15 mouse cellular contexts compared by ENCODE assay signal in the genomic region with DNA sequence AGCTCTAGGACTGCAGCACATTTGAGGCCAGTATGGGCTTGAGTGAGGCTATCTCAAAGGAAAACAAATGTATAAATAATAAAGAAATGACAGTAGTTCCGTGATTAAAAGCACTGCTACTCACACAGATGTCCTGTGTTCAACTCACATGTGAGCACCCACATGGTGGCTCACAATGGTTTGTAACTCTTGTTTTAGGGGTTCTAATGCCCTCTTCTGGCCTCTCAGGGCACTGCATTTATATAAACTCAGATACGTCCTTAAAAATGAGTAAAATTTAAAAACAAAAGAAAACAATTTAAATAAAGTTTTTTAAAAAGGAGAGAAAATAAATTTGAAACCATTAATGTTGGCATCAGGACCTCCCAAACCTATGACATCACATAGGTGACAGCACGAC.
A peak's percentile ranks its signal among the peaks of the same experiment; 100 is the strongest.
DNase-seq lines count a peak whose midpoint lies in the region; ATAC-seq and TF ChIP-seq lines count a peak whose summit lies in the region.
"Had no signal": no experiment of that assay in that cellular context is flagged by ENCODE, and none has a peak within 500 bp of the region (broad histone marks: within the 10 kb centered on the region; RNA-seq: fewer than 3 reads in every experiment).

No protein-coding gene starts in this region.

- no peaks in the 10 kb centered on the region for H3K9me3 ChIP-seq in heart, embryonic 11.5 days (replicated peaks; ENCODE audit: control insufficient read depth, low read length)
- H3K9me3 ChIP-seq: embryonic facial prominence, embryonic 15.5 days; forebrain, embryonic 10.5 days; limb, embryonic 13.5 days had no signal

- ATAC-seq in heart, embryonic 11.5 days (replicated peaks; ENCODE audit: insufficient number of reproducible peaks, low FRiP score, low TSS enrichment), result no peak
- peak; percentile 67; the same call in 1 of the 2 replicates for ATAC-seq in granulocyte monocyte progenitor cell, adult 5-6 weeks (replicated peaks; ENCODE audit: poor library complexity, severe bottlenecking)
- ATAC-seq: Patski had no signal

- no peaks in the 10 kb centered on the region for H3K27me3 ChIP-seq in heart, adult 2 months (ENCODE audit: control insufficient read depth, insufficient read depth, low read length)
- H3K27me3 ChIP-seq in heart, embryonic 11.5 days (ENCODE audit: control insufficient read depth, insufficient read depth, low read length), result no peaks in the 10 kb centered on the region
- no peaks in the 10 kb centered on the region for H3K27me3 ChIP-seq in liver, adult 2 months (ENCODE audit: control insufficient read depth, insufficient read depth, low read length)
- H3K27me3 ChIP-seq: embryonic facial prominence, embryonic 15.5 days; limb, embryonic 13.5 days; megakaryocyte, embryonic 14.5 days; Patski had no signal

- WGBS in heart, adult 2 months, result 51% methylated on average over 3 of the region's 3 CpGs
- 63% methylated on average over 3 of the region's 3 CpGs for WGBS in heart, embryonic 11.5 days (ENCODE audit: insufficient replicate concordance)
- 64% methylated on average over 3 of the region's 3 CpGs for WGBS in liver, adult 2 months

- H3K9ac ChIP-seq in heart, adult 2 months (ENCODE audit: low read depth, low read length), result no peak overlapping the region
- no peak overlapping the region for H3K9ac ChIP-seq in heart, embryonic 11.5 days (ENCODE audit: low read depth, low read length)
- no peak overlapping the region for H3K9ac ChIP-seq in liver, adult 2 months (ENCODE audit: low read depth, low read length)
- H3K9ac ChIP-seq: embryonic facial prominence, embryonic 15.5 days; limb, embryonic 13.5 days had no signal

- no peak for TF ChIP-seq EP300 in heart, adult 2 months (IDR thresholded peaks at IDR 0.05; ENCODE audit: insufficient read depth, low read depth, low read length)

- no peak overlapping the region for H3K4me3 ChIP-seq in heart, adult 2 months
- H3K4me3 ChIP-seq in heart, embryonic 11.5 days (ENCODE audit: low read depth, low read length), result no peak overlapping the region
- no peak overlapping the region for H3K4me3 ChIP-seq in liver, adult 2 months (ENCODE audit: insufficient read depth, low read depth, low read length)
- H3K4me3 ChIP-seq: embryonic facial prominence, embryonic 15.5 days; forebrain, embryonic 10.5 days; limb, embryonic 13.5 days; megakaryocyte, embryonic 14.5 days had no signal

- H3K27ac ChIP-seq in heart, adult 2 months, result no peak overlapping the region
- H3K27ac ChIP-seq in heart, embryonic 11.5 days (ENCODE audit: low read depth, low read length), result no peak overlapping the region
- no peak overlapping the region for H3K27ac ChIP-seq in liver, adult 2 months (replicated peaks; ENCODE audit: insufficient read depth, low read depth, low read length)
- H3K27ac ChIP-seq: embryonic facial prominence, embryonic 15.5 days; forebrain, embryonic 10.5 days; limb, embryonic 13.5 days had no signal

- H3K79me2 ChIP-seq in heart, adult 2 months (replicated peaks; ENCODE audit: control insufficient read depth, insufficient read depth, low read length), result no peaks in the 10 kb centered on the region
- no peaks in the 10 kb centered on the region for H3K79me2 ChIP-seq in liver, adult 2 months (ENCODE audit: control insufficient read depth, insufficient read depth, low read length)

- H3K36me3 ChIP-seq in heart, adult 2 months (ENCODE audit: control insufficient read depth, insufficient read depth, low read length), result no peaks in the 10 kb centered on the region
- no peaks in the 10 kb centered on the region for H3K36me3 ChIP-seq in heart, embryonic 11.5 days (ENCODE audit: control insufficient read depth, insufficient read depth, low read length)
- H3K36me3 ChIP-seq in liver, adult 2 months (ENCODE audit: control insufficient read depth, insufficient read depth, low read length), result no peaks in the 10 kb centered on the region
- H3K36me3 ChIP-seq: embryonic facial prominence, embryonic 15.5 days; forebrain, embryonic 10.5 days; limb, embryonic 13.5 days had no signal

- H3K4me2 ChIP-seq in heart, embryonic 11.5 days, result no peak overlapping the region
- H3K4me2 ChIP-seq: embryonic facial prominence, embryonic 15.5 days; limb, embryonic 13.5 days had no signal

- TF ChIP-seq POLR2A in heart, adult 2 months (IDR thresholded peaks at IDR 0.05; ENCODE audit: insufficient read depth, low read depth, low read length), result no peak
- TF ChIP-seq POLR2A in liver, adult 2 months (IDR thresholded peaks at IDR 0.05; ENCODE audit: extremely low read depth, insufficient read depth, low read length), result no peak
- TF ChIP-seq POLR2A in brain, embryonic 14.5 days (IDR thresholded peaks at IDR 0.05; ENCODE audit: borderline replicate concordance, extremely low read depth, insufficient read depth, insufficient read length, poor library complexity, severe bottlenecking), result no peak

- no peaks in the 10 kb centered on the region for H3K4me1 ChIP-seq in heart, adult 2 months (ENCODE audit: control insufficient read depth, insufficient read depth, low read length)
- no peaks in the 10 kb centered on the region for H3K4me1 ChIP-seq in heart, embryonic 11.5 days (ENCODE audit: control insufficient read depth, insufficient read depth, low read length)
- H3K4me1 ChIP-seq in liver, adult 2 months (ENCODE audit: control insufficient read depth, insufficient read depth, low read length), result no peaks in the 10 kb centered on the region
- H3K4me1 ChIP-seq: embryonic facial prominence, embryonic 15.5 days; forebrain, embryonic 10.5 days; limb, embryonic 13.5 days; megakaryocyte, embryonic 14.5 days had no signal

- DNase-seq in heart, adult 2 months, result no peak
- DNase-seq in liver, adult 2 months (ENCODE audit: extremely low read depth, low read depth, low spot score), result peak; percentile 17
- DNase-seq in liver, result no peak
- DNase-seq in brain, embryonic 14.5 days (ENCODE audit: low read depth), result peak; percentile 23
- no peak for DNase-seq in right cerebral cortex, postnatal 36 days (ENCODE audit: low spot score in 2 of 2)
- DNase-seq: cerebellum, adult 9-11 months; heart, postnatal 4 days; kidney, postnatal 10 days had no signal

- intact Hi-C loops in heart, adult 2 months (cut with DNase I), result no loop called here

- 0 out of 2 replicates have a peak, but pooled peaks have one; percentile 7 for TF ChIP-seq CTCF in heart, adult 2 months (IDR thresholded peaks at IDR 0.05)
- TF ChIP-seq CTCF in liver, adult 2 months (IDR thresholded peaks at IDR 0.05; ENCODE audit: low read depth, low read length), result no peak
- TF ChIP-seq CTCF in brain, embryonic 14.5 days (IDR thresholded peaks at IDR 0.05; ENCODE audit: borderline replicate concordance, extremely low read depth, insufficient read depth, insufficient read length), result no peak; the same call in 1 of the 2 replicates

Comparison
In these comparisons a context has a peak if more than half of its experiments do, and no peak if none do; other contexts are left out.
1. DNase-seq: peak in liver, adult 2 months (single experiment) and brain, embryonic 14.5 days (single experiment); none in heart, adult 2 months (0 of 2), liver (single experiment) and right cerebral cortex, postnatal 36 days (0 of 2).